Mouse (Mus musculus) forebrain, embryonic 14.5 days (tissue): ENCODE data around the gene Lbr. TPM values are rescaled to one million over a fixed set of nuclear protein-coding genes. Genes with fewer than 3 reads are reported as not detected.

Experiments
- ATAC-seq: fragments of 200-750 bp; cut with Nextera tagmentation; 2 replicates; pipeline ENCODE4 v1.8.0; 2017; ENCODE audit warnings: mild to moderate bottlenecking, moderate library complexity
- DNase-seq: peaks from one replicate; pipeline ENCODE4 v3.0.0-alpha.2; 2015; ENCODE audit warnings: low spot score
- H3K27ac ChIP-seq: fragments of 300-500 bp; sonication (generic); 2 replicates; pipeline ENCODE4 v1.5.1; 2014; ENCODE audit warnings: low read depth, mild to moderate bottlenecking, control low read depth, low read length, moderate library complexity
- H3K27me3 ChIP-seq: fragments of 300-500 bp; sonication (generic); replicated peaks from 2 replicates; pipeline ENCODE4 v1.6.1; 2014; ENCODE audit warnings: low read length, control low read depth, mixed read lengths; ENCODE audit not compliant: control insufficient read depth, insufficient read depth
- H3K36me3 ChIP-seq: fragments of 300-500 bp; sonication (generic); 2 replicates; pipeline ENCODE4 v1.6.1; 2014; ENCODE audit warnings: low read length, control low read depth; ENCODE audit not compliant: control insufficient read depth, insufficient read depth
- H3K4me1 ChIP-seq: fragments of 300-500 bp; sonication (generic); 2 replicates; pipeline ENCODE4 v1.6.1; 2014; ENCODE audit warnings: antibody characterized with exemption, low read length, control low read depth; ENCODE audit not compliant: control insufficient read depth, insufficient read depth
- H3K4me2 ChIP-seq: fragments of 300-500 bp; sonication (generic); 2 replicates; pipeline ENCODE4 v1.6.1; 2014; ENCODE audit warnings: mild to moderate bottlenecking, control low read depth, low read length
- H3K4me3 ChIP-seq: fragments of 300-500 bp; sonication (generic); 2 replicates; pipeline ENCODE4 v1.5.1; 2014; ENCODE audit warnings: low read depth, low read length, control low read depth
- H3K9ac ChIP-seq: fragments of 300-500 bp; sonication (generic); 2 replicates; pipeline ENCODE4 v1.6.1; 2014; ENCODE audit warnings: mild to moderate bottlenecking, low read length, control low read depth, moderate library complexity
- H3K9me3 ChIP-seq: fragments of 300-500 bp; sonication (generic); replicated peaks from 2 replicates; pipeline ENCODE4 v1.6.1; 2016; ENCODE audit warnings: low read length, control low read depth, mixed read lengths; ENCODE audit not compliant: control insufficient read depth
- WGBS: fragments of 180-500 bp; shearing (Covaris S2); extraction: QIAGEN DNeasy Blood & Tissue Kit; methylation state at CpG from one replicate; pipeline ENCODE4 v1.1.7; 2014; 5-methylcytosine and 5-hydroxymethylcytosine counted together
- polyA plus RNA-seq: library from polyadenylated mRNA; unstranded; fragments of >200 nt; fragmentation: Nextera tagmentation; extraction: Ambion mirVana; gene quantifications from 2 replicates; pipeline ENCODE4 v1.2.1, GENCODE M21; 2014

Gene Lbr
- polyA plus RNA-seq, 1 experiment from 2014 or later: 72.4 TPM

DNA sequence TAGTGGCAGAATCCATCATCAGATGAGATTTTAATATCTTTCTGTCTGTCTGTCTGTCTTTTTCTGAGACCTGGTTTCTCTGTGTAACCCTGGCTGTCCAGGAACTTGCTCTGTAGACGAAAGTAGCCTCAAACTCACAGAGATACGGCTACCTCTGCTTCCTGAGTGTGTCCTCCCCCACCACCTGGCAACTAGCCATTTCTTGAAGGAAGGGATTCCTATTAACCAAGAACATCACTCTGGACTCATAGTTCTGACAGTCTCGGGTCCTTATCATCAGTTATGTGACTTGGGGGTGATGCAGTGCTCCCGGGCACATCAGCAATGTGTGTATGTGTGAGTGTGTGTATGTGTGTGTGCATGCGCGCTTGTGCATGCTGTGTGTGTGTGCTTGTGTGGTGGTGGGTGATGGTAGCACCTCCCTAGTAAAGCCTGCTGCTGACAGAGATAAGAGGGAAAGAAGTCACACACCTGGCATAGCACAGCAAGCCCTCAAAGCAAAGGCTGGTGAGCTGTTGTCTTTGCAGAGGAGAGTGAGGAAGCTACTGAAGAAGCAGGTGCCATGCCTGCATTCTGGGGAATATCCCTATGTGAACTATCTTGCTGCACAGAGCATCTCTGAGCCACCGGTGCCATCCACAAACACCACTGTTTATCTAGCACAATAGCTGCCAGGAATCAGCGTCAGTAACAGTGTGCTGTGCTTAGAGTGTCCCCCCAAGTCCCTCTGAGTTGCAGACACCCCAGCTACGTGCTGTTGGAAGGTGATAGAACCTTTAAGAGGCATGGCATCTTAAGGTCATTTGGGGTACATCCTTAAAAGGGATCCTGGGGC is 30.5 kb upstream of the Lbr start:
- 86% methylated on average over 9 of the region's 9 CpGs for WGBS
- DNase-seq (no peak), ATAC-seq (no peak)
- Histone ChIP-seq H3K4me3 (no peak overlapping the region), H3K9me3 (no peaks in the 10 kb centered on the region), H3K27me3 (no peaks in the 10 kb centered on the region), H3K4me2 (no peak overlapping the region), H3K9ac (no peak overlapping the region), H3K27ac (no peak overlapping the region), H3K4me1 (no peaks in the 10 kb centered on the region), H3K36me3 (no peaks in the 10 kb centered on the region)

DNA sequence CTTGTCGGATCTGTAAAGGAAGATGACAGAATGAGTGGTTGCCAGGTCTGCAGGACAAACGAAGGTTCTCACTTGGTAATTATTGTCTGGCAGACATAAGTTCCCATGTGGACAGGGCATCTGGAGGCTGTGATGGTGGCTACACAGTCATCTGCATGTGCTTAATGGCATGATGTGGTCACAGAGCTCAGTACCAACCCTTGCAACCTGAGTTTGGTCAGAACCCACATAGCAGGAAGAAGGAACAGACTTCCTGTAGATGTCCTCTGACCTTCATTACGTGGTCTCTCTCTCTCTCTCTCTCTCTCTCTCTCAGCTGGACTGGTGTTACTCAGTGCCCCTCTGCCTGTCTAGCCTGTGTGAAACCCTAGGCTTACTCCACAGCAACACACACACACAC is 29.8 kb upstream of the Lbr start:
- ATAC-seq (no peak), DNase-seq (no peak)
- Histone ChIP-seq H3K9me3 (no peaks in the 10 kb centered on the region), H3K27ac (no peak overlapping the region), H3K36me3 (no peaks in the 10 kb centered on the region), H3K4me3 (no peak overlapping the region), H3K4me1 (no peaks in the 10 kb centered on the region), H3K9ac (no peak overlapping the region), H3K4me2 (no peak overlapping the region), H3K27me3 (no peaks in the 10 kb centered on the region)
- 76% methylated on average over 3 of the region's 3 CpGs for WGBS

DNA sequence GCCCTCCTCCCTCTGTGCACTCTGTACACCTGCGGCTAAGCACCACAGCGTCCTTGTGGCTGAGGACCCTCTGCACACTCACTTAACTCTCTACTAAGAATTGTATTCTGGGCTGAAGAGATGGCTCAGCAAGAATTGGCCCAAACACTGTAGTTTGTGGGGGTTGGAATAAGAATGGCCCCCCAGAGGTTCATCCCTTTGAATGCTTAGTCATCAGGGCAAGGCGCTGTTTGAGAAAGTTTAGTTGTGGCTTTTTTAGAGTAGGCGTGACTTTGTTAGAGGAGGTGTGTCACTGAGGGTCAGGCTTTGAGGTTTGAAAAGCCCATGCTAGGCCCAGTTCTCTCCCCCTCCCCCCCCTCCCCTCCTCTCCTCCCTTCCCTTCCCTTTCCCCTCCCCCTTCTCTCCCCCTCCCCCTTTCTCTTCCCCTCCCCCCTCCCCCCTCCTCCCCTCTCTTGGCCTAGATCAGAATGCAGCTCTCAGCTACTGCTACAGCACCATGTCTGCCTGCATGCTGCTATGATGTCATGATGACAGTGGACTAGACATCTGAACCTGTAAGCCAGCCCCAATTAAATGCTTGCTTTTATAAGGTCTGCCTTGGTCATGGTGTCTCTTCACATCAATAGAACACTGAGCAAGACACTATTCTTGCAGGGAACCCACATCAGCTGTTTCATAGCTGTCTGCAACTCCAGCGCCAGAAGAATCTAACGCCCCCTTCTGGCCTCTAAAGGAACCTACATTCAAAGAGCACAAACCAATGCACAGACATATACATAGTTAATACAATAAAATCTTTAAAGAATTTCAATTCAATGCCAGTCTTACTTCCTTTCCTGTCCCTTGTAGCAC is 23.8 kb upstream of the Lbr start:
- no peak overlapping the region for H3K4me3 ChIP-seq
- no peak overlapping the region for H3K27ac ChIP-seq
- H3K4me2 ChIP-seq: no peak overlapping the region
- no peaks in the 10 kb centered on the region for H3K4me1 ChIP-seq
- no peak for ATAC-seq
- DNase-seq: no peak
- H3K36me3 ChIP-seq: no peaks in the 10 kb centered on the region
- 84% methylated on average over 6 of the region's 6 CpGs for WGBS
- H3K27me3 ChIP-seq: no peaks in the 10 kb centered on the region
- H3K9ac ChIP-seq: no peak overlapping the region
- no peaks in the 10 kb centered on the region for H3K9me3 ChIP-seq

DNA sequence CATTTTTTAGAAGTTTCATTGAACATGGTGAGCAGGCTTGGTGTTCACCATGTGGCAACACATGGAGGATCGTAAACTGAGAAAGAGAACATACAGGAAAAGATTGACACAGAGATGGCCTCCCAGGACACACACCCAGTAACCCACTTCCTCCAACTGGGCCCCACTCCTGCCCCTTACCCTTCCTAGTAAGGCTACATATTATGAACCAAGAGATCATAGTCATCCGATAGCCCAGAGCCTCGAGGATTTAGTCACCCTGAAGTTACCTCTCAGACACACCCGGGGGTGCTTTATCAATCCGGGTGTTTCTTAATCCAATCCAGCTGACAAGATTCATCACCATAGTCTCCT is 23.0 kb upstream of the Lbr start:
- 85% methylated on average over 5 of the region's 5 CpGs for WGBS
- ATAC-seq: no peak

DNA sequence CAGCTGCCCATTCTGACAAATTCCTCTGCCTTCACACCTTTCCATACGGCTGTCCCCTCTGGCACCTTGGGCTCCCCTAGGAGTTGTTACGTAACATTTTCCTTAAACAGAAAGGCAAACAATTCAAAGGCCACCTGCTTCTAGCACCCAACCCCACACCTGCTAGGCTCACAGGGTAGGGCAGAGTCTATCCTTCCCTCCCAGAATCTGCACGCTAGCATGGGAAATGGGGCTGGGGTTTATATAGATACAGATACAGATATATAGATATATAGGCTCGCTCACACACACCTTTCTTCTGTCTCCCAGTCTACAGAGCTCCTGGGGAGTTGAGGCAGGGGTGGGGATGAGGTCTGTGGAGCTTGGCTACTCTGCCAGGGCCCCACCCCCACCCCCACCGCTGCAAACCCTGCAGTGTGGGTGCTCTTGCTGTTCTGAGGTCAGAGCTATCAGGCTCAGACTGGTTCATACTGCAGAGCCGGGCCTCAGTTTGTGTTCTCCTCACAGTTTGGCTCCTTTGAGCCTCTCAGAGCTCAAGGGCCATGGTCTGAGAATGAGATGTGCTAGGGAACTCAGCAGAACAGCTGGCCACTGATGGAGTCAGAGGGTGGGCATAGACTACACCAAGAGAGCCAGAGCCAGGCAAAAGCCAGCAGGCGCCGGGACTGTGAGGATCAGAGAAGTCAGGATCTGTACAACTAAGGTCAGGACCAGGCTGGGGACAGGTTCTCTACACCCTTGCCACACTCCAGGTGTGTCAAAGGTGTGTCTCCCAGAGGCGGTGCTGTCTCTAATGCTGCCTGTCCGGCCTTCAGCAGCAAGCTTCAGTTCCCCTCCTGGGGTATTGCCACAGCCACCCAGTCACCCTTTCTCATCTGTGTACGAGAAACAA is 22.4 kb upstream of the Lbr start:
- no peak overlapping the region for H3K4me3 ChIP-seq
- no peaks in the 10 kb centered on the region for H3K27me3 ChIP-seq
- no peaks in the 10 kb centered on the region for H3K36me3 ChIP-seq
- H3K4me1 ChIP-seq: no peaks in the 10 kb centered on the region
- H3K9me3 ChIP-seq: no peaks in the 10 kb centered on the region
- H3K4me2 ChIP-seq: no peak overlapping the region
- DNase-seq (no peak), ATAC-seq (no peak)
- no peak overlapping the region for H3K9ac ChIP-seq
- no peak overlapping the region for H3K27ac ChIP-seq
- 75% methylated on average over 11 of the region's 11 CpGs for WGBS

More for the DNA sequence above, 23.0 kb upstream of the Lbr start:
- DNase-seq: no peak
- H3K9me3 ChIP-seq: no peaks in the 10 kb centered on the region
- H3K4me2 ChIP-seq: no peak overlapping the region
- no peaks in the 10 kb centered on the region for H3K36me3 ChIP-seq
- H3K4me3 ChIP-seq: no peak overlapping the region
- no peaks in the 10 kb centered on the region for H3K4me1 ChIP-seq
- H3K9ac ChIP-seq: no peak overlapping the region
- no peaks in the 10 kb centered on the region for H3K27me3 ChIP-seq
- H3K27ac ChIP-seq: no peak overlapping the region

DNA sequence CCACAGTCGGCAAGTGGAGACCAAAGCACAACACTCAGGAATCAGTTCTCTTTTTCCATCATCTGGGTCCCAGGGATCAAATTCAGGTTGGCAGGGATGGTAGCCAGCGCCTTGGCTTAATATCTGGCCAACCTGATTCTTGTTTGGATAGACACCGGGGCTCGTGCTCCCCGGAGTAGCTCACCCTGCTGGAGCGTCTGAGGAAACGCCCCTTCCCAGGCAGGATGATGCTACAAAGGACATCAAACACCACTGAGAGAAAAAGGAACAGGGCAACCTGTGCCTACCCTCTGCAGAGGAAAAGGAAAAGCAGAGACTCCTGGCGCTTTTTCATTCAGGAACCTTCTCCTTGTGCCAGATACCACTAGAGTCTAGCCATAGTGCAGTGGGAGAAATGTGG is 20.6 kb upstream of the Lbr start:
- Histone ChIP-seq H3K27ac (no peak overlapping the region), H3K9ac (no peak overlapping the region), H3K4me2 (no peak overlapping the region), H3K36me3 (no peaks in the 10 kb centered on the region), H3K4me1 (no peaks in the 10 kb centered on the region), H3K4me3 (no peak overlapping the region), H3K9me3 (no peaks in the 10 kb centered on the region), H3K27me3 (no peaks in the 10 kb centered on the region)
- 47% methylated on average over 8 of the region's 8 CpGs for WGBS
- no peak for ATAC-seq
- DNase-seq: no peak

DNA sequence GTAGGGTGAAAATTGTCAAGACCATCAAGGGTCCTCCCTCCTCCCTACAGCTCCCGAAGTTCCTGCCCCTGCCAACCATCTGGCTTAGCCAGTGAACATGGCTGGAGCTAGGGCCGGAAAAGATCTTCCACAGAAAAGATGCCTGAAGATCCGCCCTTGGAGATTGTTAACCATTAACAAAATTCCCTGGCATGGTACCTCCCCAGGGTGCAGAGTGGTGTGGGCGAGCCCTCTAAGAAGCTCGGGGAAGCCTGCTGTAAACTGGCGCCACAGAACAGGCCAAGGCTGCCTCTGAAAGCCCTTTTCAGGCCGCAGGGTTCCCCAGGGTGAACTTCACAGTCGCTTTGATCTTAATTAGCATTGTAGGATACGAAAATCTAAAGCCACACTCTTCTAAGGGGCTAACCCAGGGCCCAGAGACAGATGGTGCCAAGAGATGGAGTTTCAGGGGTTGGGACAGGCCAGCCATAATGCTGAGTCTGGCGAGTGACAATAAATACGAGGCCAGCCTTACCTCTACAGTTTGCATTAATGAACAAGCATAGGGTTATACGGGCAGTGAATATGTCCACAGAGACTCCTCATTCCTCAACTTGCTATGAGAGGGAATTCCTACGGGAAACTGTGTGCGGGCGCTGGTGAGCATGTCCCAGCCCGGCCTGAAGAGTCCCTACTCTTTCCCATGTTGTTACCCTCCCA is 20.0 kb upstream of the Lbr start:
- 47% methylated on average over 16 of the region's 16 CpGs for WGBS
- H3K9ac ChIP-seq: no peak overlapping the region
- H3K27ac ChIP-seq: no peak overlapping the region
- H3K4me3 ChIP-seq: no peak overlapping the region
- no peak for DNase-seq
- no peaks in the 10 kb centered on the region for H3K27me3 ChIP-seq
- no peak for ATAC-seq
- H3K4me1 ChIP-seq: no peaks in the 10 kb centered on the region
- H3K9me3 ChIP-seq: no peaks in the 10 kb centered on the region
- no peaks in the 10 kb centered on the region for H3K36me3 ChIP-seq
- no peak overlapping the region for H3K4me2 ChIP-seq

DNA sequence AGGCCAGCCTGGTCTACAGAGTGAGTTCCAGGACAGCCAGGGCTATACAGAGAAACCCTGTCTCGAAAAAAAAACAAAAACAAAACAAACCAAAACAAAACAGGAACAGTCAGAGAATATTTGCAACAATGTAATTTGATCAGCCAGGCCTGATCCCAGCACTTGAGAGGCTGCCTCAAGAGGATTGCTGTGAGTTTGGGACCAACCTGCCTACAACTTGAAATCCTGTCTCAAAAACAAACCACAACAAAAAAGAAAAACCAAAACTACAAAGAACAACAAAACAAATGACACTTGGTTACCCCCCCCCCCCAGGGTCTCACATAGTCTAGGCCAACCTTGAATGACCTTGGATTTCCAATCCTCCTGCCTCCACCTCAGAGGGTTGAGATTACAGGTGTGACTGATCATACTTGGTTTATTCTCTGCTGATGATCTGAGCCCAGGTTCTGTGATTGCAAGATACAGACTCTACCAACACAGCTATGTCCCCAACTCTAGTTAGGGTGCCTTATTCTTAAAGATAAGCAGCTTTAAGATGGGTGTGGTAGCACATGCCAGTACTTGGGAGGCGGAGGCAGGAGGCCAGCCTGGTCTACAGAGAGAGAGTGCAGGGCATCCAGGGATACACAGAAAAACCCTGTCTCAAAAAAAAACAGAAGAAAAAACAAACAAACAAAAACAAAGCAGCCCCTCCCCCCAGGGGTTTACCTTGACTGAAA is 18.5 kb upstream of the Lbr start:
- Histone ChIP-seq H3K9me3 (no peaks in the 10 kb centered on the region), H3K27ac (no peak overlapping the region), H3K4me1 (no peaks in the 10 kb centered on the region), H3K4me2 (no peak overlapping the region), H3K36me3 (no peaks in the 10 kb centered on the region), H3K27me3 (no peaks in the 10 kb centered on the region), H3K9ac (no peak overlapping the region), H3K4me3 (no peak overlapping the region)
- DNase-seq (no peak), ATAC-seq (no peak)
- 75% methylated on average over 2 of the region's 2 CpGs for WGBS
